Mouse (Mus musculus) liver, embryonic 14.5 days (tissue): Measurements from ENCODE around the gene Cpt1b. TPM values are rescaled to one million over a fixed set of nuclear protein-coding genes. Genes with fewer than 3 reads are reported as not detected.

Experiments
- ATAC-seq: fragments of 200-750 bp; cut with Nextera tagmentation; 2 replicates; pipeline ENCODE4 v1.8.0; 2017; ENCODE audit warnings: moderate number of reproducible peaks, mild to moderate bottlenecking, moderate library complexity; ENCODE audit not compliant: insufficient read depth
- DNase-seq, 3 experiments: peaks; one replicate each; pipeline ENCODE4 v3.0.0-alpha.2; 2012 to 2013; ENCODE audit warnings: low read depth in 3 of 3, low spot score in 3 of 3
- H3K27ac ChIP-seq: fragments of 300-500 bp; sonication (generic); 2 replicates; pipeline ENCODE4 v1.5.1; 2014; ENCODE audit warnings: moderate library complexity, mild to moderate bottlenecking, control low read depth, inconsistent platforms
- H3K27me3 ChIP-seq: fragments of 300-500 bp; sonication (generic); 2 replicates; pipeline ENCODE4 v1.6.1; 2014; ENCODE audit warnings: mild to moderate bottlenecking, low read length, moderate library complexity; ENCODE audit not compliant: control insufficient read depth, insufficient read depth
- H3K36me3 ChIP-seq: fragments of 300-500 bp; sonication (generic); replicated peaks from 2 replicates; pipeline ENCODE4 v1.6.1; 2014; ENCODE audit warnings: low read depth; ENCODE audit not compliant: control insufficient read depth, insufficient read depth
- H3K4me1 ChIP-seq, 2 experiments: fragments of 200-500 bp in 1 of 2; fragments of 300-500 bp in 1 of 2; sonication (generic) in 1 of 2; replicated peaks; 2 replicates each; pipeline ENCODE4 v1.6.1; 2012 to 2014; ENCODE audit warnings: antibody characterized with exemption in 1 of 2, inconsistent platforms in 1 of 2, low read length in 1 of 2; ENCODE audit not compliant: control insufficient read depth in 2 of 2, insufficient read depth in 2 of 2
- H3K4me2 ChIP-seq: fragments of 300-500 bp; sonication (generic); 2 replicates; pipeline ENCODE4 v1.6.1; 2014; ENCODE audit warnings: low read depth, mild to moderate bottlenecking, control low read depth, moderate library complexity
- H3K4me3 ChIP-seq, 2 experiments: fragments of 200-500 bp in 1 of 2; fragments of 300-500 bp in 1 of 2; sonication (generic) in 1 of 2; 2 replicates each; pipeline ENCODE4 v1.5.1; 2012 to 2014; ENCODE audit warnings: low read depth in 2 of 2, low read length in 2 of 2, mild to moderate bottlenecking in 2 of 2, control low read depth in 1 of 2, inconsistent platforms in 1 of 2, moderate library complexity in 1 of 2; ENCODE audit not compliant: insufficient read depth in 1 of 2
- H3K9ac ChIP-seq: fragments of 300-500 bp; sonication (generic); replicated peaks from 2 replicates; pipeline ENCODE4 v1.6.1; 2014; ENCODE audit warnings: mild to moderate bottlenecking, control low read depth, moderate library complexity
- H3K9me3 ChIP-seq: fragments of 300-500 bp; sonication (generic); 2 replicates; pipeline ENCODE4 v1.6.1; 2016; ENCODE audit warnings: low read length, mixed read lengths; ENCODE audit not compliant: control insufficient read depth
- CTCF ChIP-seq: IDR thresholded peaks from 2 replicates; pipeline ENCODE4 v1.5.1; 2016; ENCODE audit warnings: antibody characterized with exemption, low read depth, control low read depth
- EP300 ChIP-seq: IDR thresholded peaks from 2 replicates; pipeline ENCODE4 v1.6.1; 2016; ENCODE audit warnings: antibody characterized with exemption, low read depth
- WGBS: fragments of 180-500 bp; shearing (Covaris S2); extraction: QIAGEN DNeasy Blood & Tissue Kit; methylation state at CpG from one replicate; pipeline ENCODE4 v1.1.7; 2014; ENCODE audit not compliant: insufficient replicate concordance; 5-methylcytosine and 5-hydroxymethylcytosine counted together
- polyA plus RNA-seq, 2 experiments: library from polyadenylated mRNA; depleted of rRNA in 1 of 2; stranded (reverse) in 1 of 2; unstranded in 1 of 2; fragments of >200 nt; fragmentation: Nextera tagmentation in 1 of 2; extraction: Ambion mirVana in 1 of 2; gene quantifications; 2 replicates each; pipeline versions ENCODE4 v1.2.1 to v1.2.3; 2012 to 2014

Cpt1b gene
- polyA plus RNA-seq, 2 experiments = 1.5 to 2.1 TPM

DNA sequence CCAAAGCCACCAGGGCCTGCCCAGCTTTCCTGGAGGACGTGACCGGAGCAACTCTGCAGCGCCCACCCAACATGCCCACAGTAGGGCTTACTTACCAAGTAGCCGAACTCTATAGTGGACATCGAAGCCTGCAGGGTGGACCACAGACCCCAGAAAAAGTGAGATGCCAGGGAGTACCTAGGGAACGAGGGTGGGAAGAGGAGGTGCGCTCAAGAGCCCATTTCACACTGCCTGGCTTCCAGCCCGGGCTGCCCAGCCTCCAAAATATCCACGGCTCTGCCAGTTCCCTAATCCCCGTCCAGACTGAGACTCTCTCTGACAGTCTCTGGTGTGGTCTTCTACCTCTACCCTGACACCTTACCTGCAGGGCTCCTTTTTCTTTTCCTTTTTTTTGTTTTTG is 1.1 kb upstream of the Cpt1b start:
- H3K36me3 ChIP-seq = no peaks in the 10 kb centered on the region; the same call in 1 of the 2 replicates
- peaks cover 3 to 13% of the 10 kb centered on the region in 2 experiments; a peak in 3 of 4 replicates for H3K4me1 ChIP-seq
- WGBS = 81% methylated on average over 10 of the region's 10 CpGs
- DNase-seq (no peak), ATAC-seq (no peak)
- no peak overlapping the region for H3K4me3 ChIP-seq
- no peak overlapping the region for H3K9ac ChIP-seq
- no peak overlapping the region for H3K27ac ChIP-seq
- no peaks in the 10 kb centered on the region for H3K27me3 ChIP-seq
- no peaks in the 10 kb centered on the region for H3K9me3 ChIP-seq
- TF ChIP-seq CTCF (no peak), EP300 (no peak)
- H3K4me2 ChIP-seq = no peak overlapping the region

DNA sequence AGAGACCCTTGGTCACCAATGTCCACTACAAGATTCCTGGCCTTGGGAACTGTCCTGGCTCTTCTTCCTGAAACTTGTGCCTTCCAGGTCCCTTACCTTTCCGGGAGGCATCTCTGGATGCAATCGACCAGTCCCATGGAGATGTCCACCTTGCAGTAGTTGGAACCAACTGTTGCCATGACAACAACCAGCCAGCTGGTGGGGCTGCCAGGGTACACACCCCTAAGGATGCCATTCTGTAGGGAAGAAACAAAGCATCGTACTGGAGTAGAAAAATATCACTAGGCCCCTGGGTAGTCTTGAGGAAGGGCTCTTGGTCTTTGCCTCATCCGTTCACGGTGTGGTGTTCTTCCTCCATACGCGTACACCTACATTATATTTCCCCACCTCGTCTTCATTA is 1.0 kb downstream of the Cpt1b start:
- no peak for ATAC-seq
- Histone ChIP-seq H3K9me3 (no peaks in the 10 kb centered on the region), H3K36me3 (no peaks in the 10 kb centered on the region; the same call in 1 of the 2 replicates), H3K27ac (no peak overlapping the region), H3K4me3 (no peak overlapping the region), H3K4me2 (no peak overlapping the region), H3K9ac (no peak overlapping the region), H3K4me1 (peaks cover 3 to 7% of the 10 kb centered on the region in 2 experiments; a peak in 2 of 4 replicates), H3K27me3 (no peaks in the 10 kb centered on the region)
- WGBS = 74% methylated on average over 8 of the region's 8 CpGs
- no peak for TF ChIP-seq CTCF
- TF ChIP-seq EP300 = no peak
- no peak for DNase-seq

GRCm38 (mm10) chr15:89421938-89422337 is 3.7 kb downstream of the Cpt1b start:
- ATAC-seq (no peak), DNase-seq (no peak)
- no peak overlapping the region for H3K4me3 ChIP-seq
- H3K9ac ChIP-seq = no peak overlapping the region
- H3K27me3 ChIP-seq = no peaks in the 10 kb centered on the region
- H3K9me3 ChIP-seq = no peaks in the 10 kb centered on the region
- H3K4me2 ChIP-seq = no peak overlapping the region
- no peaks in the 10 kb centered on the region; the same call in 1 of the 2 replicates for H3K36me3 ChIP-seq
- 0 out of 4 replicates have a peak, but pooled peaks cover 0 to 4% of the 10 kb centered on the region in 2 experiments for H3K4me1 ChIP-seq
- 85% methylated on average over 9 of the region's 9 CpGs for WGBS
- no peak overlapping the region for H3K27ac ChIP-seq
- TF ChIP-seq EP300 = no peak
- no peak for TF ChIP-seq CTCF

- TF ChIP-seq CTCF (no peak), EP300 (no peak)
- WGBS = 65% methylated on average over 8 of the region's 8 CpGs
- H3K36me3 ChIP-seq = no peaks in the 10 kb centered on the region
Measured at GRCm38 (mm10) chr15:89415282-89415681, 10.4 kb downstream of the Cpt1b start.

DNA sequence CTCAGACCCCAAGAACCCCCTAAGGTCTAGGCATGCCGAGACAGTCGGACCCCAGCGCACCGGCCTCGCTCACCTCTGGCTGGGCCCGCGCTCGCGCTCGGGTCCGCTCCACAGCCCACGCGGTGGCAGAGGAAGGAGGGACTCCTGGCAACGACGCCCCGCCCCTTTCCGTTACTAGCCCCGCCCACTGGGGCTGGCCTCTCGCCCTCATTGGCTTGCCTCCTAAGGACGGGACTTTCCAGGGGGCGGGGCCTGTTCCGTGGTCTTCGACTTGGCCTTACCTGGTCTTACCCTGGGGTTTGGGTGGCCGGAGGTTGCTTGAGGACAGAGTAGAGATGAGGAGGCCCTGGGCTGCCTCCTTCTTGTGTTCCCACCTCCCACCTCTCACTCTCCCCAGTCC is 15.5 kb downstream of the Cpt1b start, which contains the start of gene Syce3:
Gene Syce3 (minus strand): TSS at position 386 of the 400 bp plus-strand sequence.
- Histone ChIP-seq H3K9me3 (no peaks in the 10 kb centered on the region), H3K4me2 (no peak within 1 kb of the TSS), H3K27me3 (no peaks in the 10 kb centered on the region), H3K4me3 (no peak within 1 kb of the TSS), H3K27ac (no peak within 1 kb of the TSS), H3K4me1 (no peaks in the 10 kb centered on the region), H3K36me3 (no peaks in the 10 kb centered on the region), H3K9ac (no peak within 1 kb of the TSS)
- ATAC-seq = no peak
- no peak for TF ChIP-seq EP300
- DNase-seq = no peak
- WGBS = 72% methylated on average over 24 of the region's 24 CpGs

More at GRCm38 (mm10) chr15:89415282-89415681, 10.4 kb downstream of the Cpt1b start:
- ATAC-seq = no peak
- H3K4me2 ChIP-seq = no peak overlapping the region
- no peaks in the 10 kb centered on the region for H3K4me1 ChIP-seq
- no peaks in the 10 kb centered on the region for H3K27me3 ChIP-seq
- H3K4me3 ChIP-seq = no peak overlapping the region
- H3K9me3 ChIP-seq = no peaks in the 10 kb centered on the region
- H3K9ac ChIP-seq = no peak overlapping the region
- no peak overlapping the region for H3K27ac ChIP-seq
- no peak for DNase-seq
